Mouse (Mus musculus) Patski (cell line): ENCODE data around the gene Kctd8. TPM values are rescaled to one million over a fixed set of nuclear protein-coding genes. Genes with fewer than 3 reads are reported as not detected.

Source experiments
- ATAC-seq: fragments of 100-300 bp; one replicate; pipeline ENCODE4 v1.8.0; 2021
- CTCF ChIA-PET: fragments of 350-600 bp; sonication (Branson Sonifier 250); formaldehyde crosslinking; loops from one replicate; lab custom pipeline; 2022; ENCODE audit warnings: inconsistent platforms; lab: Charles Lee
- POLR2A ChIA-PET: fragments of 350-600 bp; sonication (Branson Sonifier 250); formaldehyde crosslinking; loops from one replicate; lab custom pipeline; 2022; ENCODE audit warnings: antibody characterized with exemption, inconsistent platforms; lab: Charles Lee
- DNase-seq: peaks from one replicate; pipeline ENCODE4 v3.0.0-alpha.2; 2011; ENCODE audit warnings: low read depth, low spot score
- H3K27me3 ChIP-seq: fragments of 371-371 bp; one replicate; pipeline ENCODE4 v1.5.1; 2021
- CTCF ChIP-seq: fragments of 100-300 bp; IDR thresholded peaks from one replicate; pipeline ENCODE4 v1.5.1; 2021
- in situ Hi-C: fragments of 300-500 bp; cut with MboI; formaldehyde crosslinking; loops from 3 replicates; pipeline ENCODE4 v1.11.1; 2018; ENCODE audit warnings: low pct_unique_long_range_greater_than_20kb, mixed read lengths
- polyA plus RNA-seq: library from polyadenylated mRNA; unstranded; gene quantifications from one replicate; pipeline ENCODE4 v1.2.3, GENCODE M21; 2021

Kctd8 gene
- polyA plus RNA-seq, 1 experiment from 2014 or later: not detected

GRCm38 (mm10) chr5:69156489-69156888 is 185.0 kb downstream of the Kctd8 start:
- POLR2A ChIA-PET: no interaction called here
- DNase-seq (no peak), ATAC-seq (no peak)

DNA sequence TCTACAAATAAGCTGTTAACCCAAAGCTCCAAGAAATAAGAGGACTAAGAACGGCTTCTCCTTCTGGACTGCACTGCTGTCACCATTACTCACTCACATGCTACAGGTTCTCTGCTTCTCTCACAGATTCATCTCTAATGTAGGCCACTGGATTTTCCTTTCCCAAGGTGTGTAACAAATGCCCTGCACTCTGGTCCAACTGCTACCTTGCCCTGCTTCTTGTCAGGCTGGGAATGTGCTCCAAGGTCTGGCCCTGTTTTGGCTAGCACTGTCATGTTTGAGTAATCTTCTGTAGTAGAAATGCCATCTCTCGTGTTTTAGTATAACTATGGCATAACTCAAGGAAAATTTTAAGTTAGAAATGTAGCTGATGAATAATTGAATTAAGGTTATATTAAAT is 195.7 kb downstream of the Kctd8 start:
- no peak for TF ChIP-seq CTCF
- H3K27me3 ChIP-seq: no peaks in the 10 kb centered on the region
- ATAC-seq (no peak), DNase-seq (no peak)
- POLR2A ChIA-PET: no interaction called here
- CTCF ChIA-PET: no interaction called here
- in situ Hi-C loops: no loop called here

More at GRCm38 (mm10) chr5:69156489-69156888, 185.0 kb downstream of the Kctd8 start:
- CTCF ChIA-PET: no interaction called here
- TF ChIP-seq CTCF: no peak
- in situ Hi-C loops: no loop called here
- H3K27me3 ChIP-seq: no peaks in the 10 kb centered on the region

DNA sequence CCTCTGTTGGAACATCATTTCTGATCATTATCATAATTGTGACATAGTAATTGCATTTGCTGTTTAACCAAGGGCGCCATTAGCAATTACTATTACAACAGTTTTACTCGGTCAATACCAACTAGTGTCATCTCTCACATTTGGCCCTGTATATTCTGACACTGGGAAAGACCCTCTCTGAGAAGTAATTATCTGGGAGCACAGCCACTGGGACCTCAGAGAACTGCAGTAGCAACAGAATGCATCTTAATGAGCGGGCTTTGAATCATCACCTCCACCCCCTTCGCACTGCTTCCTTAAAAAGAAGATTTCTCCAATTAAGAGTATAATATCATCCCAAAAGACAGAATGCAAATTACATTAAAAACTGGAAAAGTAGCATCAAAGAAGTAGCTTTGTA is 200.4 kb downstream of the Kctd8 start:
- no peak for ATAC-seq
- TF ChIP-seq CTCF: no peak
- in situ Hi-C loops: no loop called here

DNA sequence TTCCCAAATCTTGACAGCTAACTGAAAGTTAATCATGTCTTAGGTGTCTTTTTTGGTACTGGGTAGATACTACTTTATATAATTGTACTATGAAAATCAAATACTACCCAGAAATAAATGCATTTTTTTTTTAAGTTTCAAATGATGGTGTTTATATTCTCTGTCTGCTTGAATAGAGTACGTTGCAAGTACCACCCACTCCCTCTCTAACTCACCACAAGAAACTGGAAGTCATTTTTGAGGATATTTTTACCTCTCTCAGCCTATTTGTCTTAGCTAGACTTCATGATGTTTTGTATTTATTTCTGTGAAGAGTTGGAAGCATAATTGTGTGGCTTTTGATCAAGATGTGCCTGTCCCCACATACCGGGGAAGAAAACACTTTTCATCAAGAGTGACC is 232.8 kb downstream of the Kctd8 start:
- CTCF ChIA-PET: no interaction called here
- in situ Hi-C loops: no loop called here
- DNase-seq: no peak
- no peak for ATAC-seq
- no peaks in the 10 kb centered on the region for H3K27me3 ChIP-seq
- POLR2A ChIA-PET: no interaction called here
- no peak for TF ChIP-seq CTCF

More for the DNA sequence above, 200.4 kb downstream of the Kctd8 start:
- ChIA-PET POLR2A (no interaction called here), CTCF (no interaction called here)
- H3K27me3 ChIP-seq: no peaks in the 10 kb centered on the region
- DNase-seq: no peak

DNA sequence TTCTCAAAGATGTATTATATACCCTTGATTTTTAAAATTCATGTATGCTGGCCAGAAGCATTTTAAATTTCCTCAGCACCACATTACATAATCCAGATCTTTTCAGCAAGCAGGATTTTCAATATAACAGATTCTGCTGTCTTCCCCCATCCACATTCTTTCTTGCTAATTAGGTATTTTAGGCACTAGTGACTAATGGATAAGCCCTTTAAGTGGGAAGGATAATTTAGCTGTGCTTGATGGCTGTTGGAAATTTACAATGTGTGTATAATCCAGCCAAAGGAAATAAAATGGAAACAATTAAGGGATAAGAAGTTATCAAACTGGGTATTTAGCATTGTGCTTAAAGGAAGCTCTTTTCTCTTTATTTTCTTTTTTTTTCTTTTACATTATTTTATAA is 252.6 kb downstream of the Kctd8 start:
- ChIA-PET POLR2A (no interaction called here), CTCF (interaction anchor here (1.1 kb wide), 1 partner anchor 12 kb away, joined by 3 read pairs; no protein-coding TSS in a partner anchor)
- peaks cover 4% of the 10 kb centered on the region for H3K27me3 ChIP-seq
- no peak for TF ChIP-seq CTCF
- ATAC-seq: no peak
- DNase-seq: no peak
- in situ Hi-C loops: no loop called here

Other genes with a start within 250 kb of the Kctd8 start
- not detected for gene Yipf7, start 201.0 kb upstream of the Kctd8 start, polyA plus RNA-seq
- 27.5 TPM for gene Guf1, start 215.2 kb upstream of the Kctd8 start, polyA plus RNA-seq